Mouse (Mus musculus) midbrain, embryonic 12.5 days (tissue): ENCODE results near the gene Mxd4. TPM values are rescaled to one million over a fixed set of nuclear protein-coding genes. Genes with fewer than 3 reads are reported as not detected.

ENCODE experiments used
- ATAC-seq: fragments of 200-750 bp; cut with Nextera tagmentation; 2 replicates; pipeline ENCODE4 v1.8.0; 2017; ENCODE audit warnings: low read depth, moderate TSS enrichment, moderate library complexity; ENCODE audit not compliant: low FRiP score
- H3K27ac ChIP-seq: fragments of 300-500 bp; sonication (generic); replicated peaks from 2 replicates; pipeline ENCODE4 v1.5.1; 2016; ENCODE audit warnings: mild to moderate bottlenecking
- H3K27me3 ChIP-seq: fragments of 300-500 bp; sonication (generic); 2 replicates; pipeline ENCODE4 v1.6.1; 2016; ENCODE audit warnings: mild to moderate bottlenecking
- H3K36me3 ChIP-seq: fragments of 300-500 bp; sonication (generic); 2 replicates; pipeline ENCODE4 v1.6.1; 2016
- H3K4me1 ChIP-seq: fragments of 300-500 bp; sonication (generic); 2 replicates; pipeline ENCODE4 v1.6.1; 2016
- H3K4me2 ChIP-seq: fragments of 300-500 bp; sonication (generic); replicated peaks from 2 replicates; pipeline ENCODE4 v1.6.1; 2016; ENCODE audit warnings: mild to moderate bottlenecking, moderate library complexity
- H3K4me3 ChIP-seq: fragments of 300-500 bp; sonication (generic); 2 replicates; pipeline ENCODE4 v1.5.1; 2016; ENCODE audit warnings: mild to moderate bottlenecking
- H3K9ac ChIP-seq: fragments of 300-500 bp; sonication (generic); replicated peaks from 2 replicates; pipeline ENCODE4 v1.6.1; 2016; ENCODE audit warnings: mild to moderate bottlenecking, moderate library complexity
- H3K9me3 ChIP-seq: fragments of 300-500 bp; sonication (generic); 2 replicates; pipeline ENCODE4 v1.6.1; 2016; ENCODE audit warnings: mild to moderate bottlenecking
- WGBS: fragments of 180-500 bp; shearing (Covaris S2); methylation state at CpG from one replicate; pipeline ENCODE4 v1.1.7; 2016; 5-methylcytosine and 5-hydroxymethylcytosine counted together
- polyA plus RNA-seq: library from polyadenylated mRNA; unstranded; fragments of >200 nt; fragmentation: Nextera tagmentation; extraction: Ambion mirVana; gene quantifications from 2 replicates; pipeline ENCODE4 v1.2.1, GENCODE M21; 2016

Mxd4 gene
- polyA plus RNA-seq, 1 experiment from 2014 or later, result 31.8 TPM

DNA sequence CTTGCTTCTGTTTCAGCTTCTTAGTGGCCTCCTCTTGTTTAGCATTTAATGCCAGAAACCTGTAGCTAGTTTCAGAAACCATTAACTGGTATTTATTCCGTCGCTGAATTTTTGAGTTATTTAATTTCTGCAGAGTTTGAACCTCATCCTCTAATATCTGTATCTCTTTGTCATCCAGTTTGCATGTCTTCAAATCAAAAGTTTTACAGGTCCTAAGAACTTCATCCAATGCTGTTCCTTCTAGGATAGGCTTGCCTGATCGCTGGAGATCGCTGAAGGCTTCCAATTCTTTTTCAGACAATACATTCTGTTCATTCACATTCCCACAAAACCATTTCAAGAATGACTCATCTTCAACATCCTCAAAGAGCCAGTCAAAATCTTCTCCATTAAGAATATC, 19.7 kb downstream of the Mxd4 start:
- Histone ChIP-seq H3K4me1 (peaks cover 21% of the 10 kb centered on the region), H3K27ac (no peak overlapping the region), H3K9ac (no peak overlapping the region), H3K36me3 (peaks cover 9% of the 10 kb centered on the region; the same call in 1 of the 2 replicates), H3K4me3 (no peak overlapping the region), H3K9me3 (no peaks in the 10 kb centered on the region), H3K4me2 (peak overlapping the region; percentile 28), H3K27me3 (no peaks in the 10 kb centered on the region)
- WGBS, result 88% methylated on average over 4 of the region's 4 CpGs
- no peak for ATAC-seq

DNA sequence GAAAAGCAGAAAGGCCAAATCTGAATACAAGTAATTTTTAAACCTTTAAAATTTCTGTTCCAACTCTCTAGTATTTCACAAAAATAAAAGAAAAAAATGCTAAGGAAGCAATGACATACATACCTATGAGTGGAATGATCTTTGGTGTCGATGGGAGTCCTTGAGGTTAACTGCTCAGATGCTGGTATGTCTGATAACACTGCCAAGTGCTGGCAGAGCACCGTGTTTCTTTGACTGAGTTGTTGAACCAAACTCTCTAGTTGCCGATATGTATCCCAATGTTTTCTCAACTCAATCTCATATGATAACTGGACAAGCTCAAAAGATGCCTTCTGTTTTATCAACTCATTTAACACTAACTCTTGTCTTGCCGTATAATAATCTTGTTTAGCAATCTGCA, 21.7 kb downstream of the Mxd4 start:
- Histone ChIP-seq H3K36me3 (peaks cover 16% of the 10 kb centered on the region; the same call in 1 of the 2 replicates), H3K9ac (no peak overlapping the region), H3K4me3 (no peak overlapping the region), H3K4me1 (peaks cover 21% of the 10 kb centered on the region), H3K27ac (no peak overlapping the region), H3K4me2 (no peak overlapping the region), H3K27me3 (no peaks in the 10 kb centered on the region), H3K9me3 (no peaks in the 10 kb centered on the region)
- ATAC-seq, result no peak
- WGBS, result 90% methylated on average over 4 of the region's 4 CpGs

DNA sequence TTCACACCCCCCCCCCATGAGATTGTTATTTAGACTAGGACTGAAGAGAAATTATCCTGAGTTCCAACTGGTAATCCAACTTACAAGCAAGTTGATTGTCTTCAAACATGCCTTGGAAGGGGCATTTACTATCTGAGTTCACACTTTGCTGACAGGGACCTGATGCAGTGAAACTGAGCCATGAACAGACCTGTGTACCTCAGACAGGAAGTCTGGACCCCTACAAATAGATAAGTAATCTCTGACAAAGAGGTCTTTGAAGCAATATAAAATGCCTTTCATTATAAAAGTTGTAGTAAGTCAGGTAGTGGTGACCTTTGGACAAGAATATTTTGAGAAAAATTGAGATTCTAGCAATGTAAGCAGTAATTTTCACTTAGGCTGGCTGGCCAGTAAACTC, 39.0 kb downstream of the Mxd4 start:
- Histone ChIP-seq H3K27me3 (no peaks in the 10 kb centered on the region), H3K4me1 (no peaks in the 10 kb centered on the region), H3K36me3 (peaks cover 6% of the 10 kb centered on the region), H3K4me3 (no peak overlapping the region), H3K9me3 (no peaks in the 10 kb centered on the region), H3K27ac (no peak overlapping the region), H3K9ac (no peak overlapping the region), H3K4me2 (no peak overlapping the region)
- no peak for ATAC-seq

DNA sequence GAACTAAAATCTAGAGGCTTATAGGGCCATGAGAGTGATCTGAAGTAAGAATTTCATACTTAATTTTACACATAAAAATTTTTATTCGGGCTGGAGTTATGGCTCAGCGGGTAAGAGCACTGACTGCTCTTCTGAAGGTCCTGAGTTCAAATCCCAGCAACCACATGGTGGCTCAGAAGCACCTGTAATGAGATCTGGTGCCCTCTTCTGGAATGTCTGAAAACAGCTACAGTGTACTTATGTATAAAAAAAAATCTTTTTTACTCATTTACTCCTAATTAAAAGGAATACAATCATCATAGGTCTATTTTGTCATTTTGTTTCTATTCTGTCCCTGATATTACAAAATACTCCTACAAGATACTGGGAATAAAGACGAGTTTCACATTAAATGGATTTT, 40.0 kb downstream of the Mxd4 start:
- Histone ChIP-seq H3K9me3 (no peaks in the 10 kb centered on the region), H3K4me1 (no peaks in the 10 kb centered on the region), H3K27ac (no peak overlapping the region), H3K9ac (no peak overlapping the region), H3K4me3 (no peak overlapping the region), H3K36me3 (no peaks in the 10 kb centered on the region), H3K27me3 (no peaks in the 10 kb centered on the region), H3K4me2 (no peak overlapping the region)
- 91% methylated on average over 3 of the region's 3 CpGs for WGBS
- no peak for ATAC-seq

DNA sequence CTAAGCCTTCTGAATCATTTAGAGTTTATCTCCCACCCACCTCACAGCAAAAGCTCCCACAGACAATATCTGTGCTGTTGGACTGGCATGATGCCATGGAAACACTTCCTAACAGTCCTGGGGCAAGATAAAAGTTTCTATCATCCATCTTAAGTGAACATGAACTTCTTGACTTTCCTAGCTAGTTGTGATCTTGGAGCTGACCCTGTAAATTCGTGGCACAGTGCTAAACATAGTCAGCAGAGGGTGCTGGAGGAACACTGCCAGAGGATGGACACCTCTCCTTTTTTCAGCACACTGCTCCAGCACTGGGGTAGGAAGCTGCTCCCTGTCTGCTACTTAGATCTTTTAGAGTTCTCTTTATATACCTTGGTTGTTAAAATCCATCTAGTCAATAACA, 47.8 kb downstream of the Mxd4 start:
- 7% methylated on average over 1 of the region's 1 CpGs for WGBS
- ATAC-seq, result no peak

DNA sequence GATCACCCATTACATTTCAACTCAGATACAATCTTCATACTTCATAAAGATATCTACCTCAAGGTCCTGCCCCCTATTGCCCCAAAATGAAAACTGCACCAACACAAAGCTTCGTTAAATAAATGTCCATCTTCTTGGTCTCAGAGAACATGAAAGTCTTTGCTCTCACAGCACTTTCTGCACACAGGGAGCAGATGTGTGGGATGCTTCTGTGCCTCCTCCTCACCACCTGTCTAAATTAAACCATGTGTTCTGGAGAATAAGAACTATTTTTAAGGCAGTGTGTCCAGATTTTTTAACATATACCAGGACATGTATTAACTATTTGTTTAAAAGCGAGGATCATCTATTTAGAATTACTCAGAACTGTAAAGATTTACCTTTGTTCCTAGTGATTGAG, 54.8 kb downstream of the Mxd4 start:
- H3K36me3 ChIP-seq, result no peaks in the 10 kb centered on the region
- H3K27me3 ChIP-seq, result no peaks in the 10 kb centered on the region
- no peak for ATAC-seq
- H3K9me3 ChIP-seq, result no peaks in the 10 kb centered on the region
- no peak overlapping the region for H3K4me3 ChIP-seq
- no peak overlapping the region for H3K4me2 ChIP-seq
- H3K9ac ChIP-seq, result no peak overlapping the region
- no peaks in the 10 kb centered on the region for H3K4me1 ChIP-seq
- H3K27ac ChIP-seq, result no peak overlapping the region
- WGBS, result 80% methylated on average over 2 of the region's 2 CpGs

More for the DNA sequence above, 47.8 kb downstream of the Mxd4 start:
- Histone ChIP-seq H3K9ac (no peak overlapping the region), H3K36me3 (no peaks in the 10 kb centered on the region), H3K27me3 (no peaks in the 10 kb centered on the region), H3K4me3 (no peak overlapping the region), H3K27ac (no peak overlapping the region), H3K4me2 (no peak overlapping the region), H3K4me1 (no peaks in the 10 kb centered on the region), H3K9me3 (no peaks in the 10 kb centered on the region)

DNA sequence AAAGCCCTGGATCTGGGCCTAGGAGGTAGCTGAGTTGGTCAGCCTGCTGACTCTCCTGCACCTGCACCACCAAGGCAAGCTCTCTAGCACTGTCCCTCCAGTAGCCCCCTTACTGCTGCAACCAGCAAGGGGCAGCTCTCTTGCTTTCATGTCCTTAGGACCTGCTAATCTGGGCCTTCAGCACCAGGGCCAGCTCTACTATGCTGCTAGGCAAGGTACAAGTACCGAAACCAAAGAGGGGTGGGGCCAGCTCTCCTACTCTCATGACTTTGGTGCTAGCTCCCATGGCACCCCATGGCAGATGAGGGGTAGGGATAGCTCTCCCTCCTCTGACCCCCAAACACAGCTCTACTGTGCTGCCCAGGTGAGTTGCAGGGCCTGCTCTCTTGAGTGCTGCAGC, 63.4 kb downstream of the Mxd4 start:
- no peaks in the 10 kb centered on the region for H3K27me3 ChIP-seq
- no peak overlapping the region for H3K4me3 ChIP-seq
- no peak overlapping the region for H3K27ac ChIP-seq
- WGBS, result 36% methylated on average over 1 of the region's 1 CpGs
- no peaks in the 10 kb centered on the region for H3K9me3 ChIP-seq
- no peak overlapping the region for H3K4me2 ChIP-seq
- no peak overlapping the region for H3K9ac ChIP-seq
- H3K4me1 ChIP-seq, result no peaks in the 10 kb centered on the region
- ATAC-seq, result no peak
- H3K36me3 ChIP-seq, result no peaks in the 10 kb centered on the region

Other genes starting within 250 kb of the Mxd4 start
- 396 and 400 TPM in 2 replicates for gene Gm1673, start 204.3 kb downstream of the Mxd4 start, polyA plus RNA-seq
- 2.7 and 3.0 TPM in 2 replicates for gene Nat8l, start 191.7 kb downstream of the Mxd4 start, polyA plus RNA-seq
- 0.51 and 1.3 TPM in 2 replicates for gene Poln, start 18.3 kb downstream of the Mxd4 start, polyA plus RNA-seq
- 37.0 and 41.8 TPM in 2 replicates for gene Haus3, start 18.2 kb downstream of the Mxd4 start, polyA plus RNA-seq
- 1.9 and 2.5 TPM in 2 replicates for gene Zfyve28, start 100.7 kb upstream of the Mxd4 start, polyA plus RNA-seq
- not detected in 2 replicates for gene Cfap99, start 100.9 kb upstream of the Mxd4 start, polyA plus RNA-seq
- gene Rnf4, start 148.6 kb upstream of the Mxd4 start, polyA plus RNA-seq, result 155 and 172 TPM in 2 replicates
- gene Fam193a, start 182.2 kb upstream of the Mxd4 start, polyA plus RNA-seq, result 17.4 and 18.9 TPM in 2 replicates